Mouse (Mus musculus): ENCODE data around the gene Znrf4. TPM values are rescaled to one million over a fixed set of nuclear protein-coding genes. Genes with fewer than 3 reads are reported as not detected.

Gene Znrf4
- polyA plus RNA-seq, 1 experiment from 2014 or later: not detected

- 8% methylated on average over 17 of the region's 17 CpGs for WGBS
Observed at GRCm38 (mm10) chr17:56462835-56463455, 49.3 kb downstream of the Znrf4 start.

GRCm38 (mm10) chr17:56461771-56462743 lies 50.2 kb downstream of the Znrf4 start:
- no peaks in the 10 kb centered on the region for H3K9me3 ChIP-seq (ENCODE audit: control insufficient read depth, low read length)
- H3K4me1 ChIP-seq (replicated peaks; ENCODE audit: control insufficient read depth, insufficient read depth, low read length): peaks cover 17% of the 10 kb centered on the region
- WGBS: under 1% methylated on average over 77 of the region's 77 CpGs
- peak overlapping the region; percentile 63 for H3K9ac ChIP-seq (ENCODE audit: low read depth, low read length)
- no peaks in the 10 kb centered on the region; the same call in 1 of the 2 replicates for H3K27me3 ChIP-seq (replicated peaks; ENCODE audit: control insufficient read depth, insufficient read depth, low read length)
- H3K4me2 ChIP-seq: peak overlapping the region; percentile 79
- peak overlapping the region; percentile 58 for H3K4me3 ChIP-seq (ENCODE audit: low read depth, low read length)
- 0 out of 2 replicates have a peak, but pooled peaks cover 2% of the 10 kb centered on the region for H3K36me3 ChIP-seq (ENCODE audit: control insufficient read depth, insufficient read depth, low read length)
- H3K27ac ChIP-seq (ENCODE audit: low read depth, low read length): peak overlapping the region; percentile 91
- DNase-seq (ENCODE audit: low spot score) (peak; percentile 98), ATAC-seq (replicated peaks; ENCODE audit: low FRiP score) (peak; percentile 91)

More at GRCm38 (mm10) chr17:56462835-56463455, 49.3 kb downstream of the Znrf4 start:
- H3K4me2 ChIP-seq: peak overlapping the region; percentile 79
- H3K27ac ChIP-seq (ENCODE audit: low read depth, low read length): peak overlapping the region; percentile 6; the same call in 1 of the 2 replicates
- H3K4me1 ChIP-seq (replicated peaks; ENCODE audit: control insufficient read depth, insufficient read depth, low read length): peaks cover 17% of the 10 kb centered on the region
- H3K9ac ChIP-seq (ENCODE audit: low read depth, low read length): no peak overlapping the region
- H3K9me3 ChIP-seq (ENCODE audit: control insufficient read depth, low read length): no peaks in the 10 kb centered on the region
- ATAC-seq (replicated peaks; ENCODE audit: low FRiP score) (no peak), DNase-seq (ENCODE audit: low spot score) (no peak)
- H3K4me3 ChIP-seq (ENCODE audit: low read depth, low read length): peak overlapping the region; percentile 58
- H3K27me3 ChIP-seq (replicated peaks; ENCODE audit: control insufficient read depth, insufficient read depth, low read length): no peaks in the 10 kb centered on the region; the same call in 1 of the 2 replicates
- H3K36me3 ChIP-seq (ENCODE audit: control insufficient read depth, insufficient read depth, low read length): 0 out of 2 replicates have a peak, but pooled peaks cover 2% of the 10 kb centered on the region

Other genes with a start within 250 kb of the Znrf4 start
- 5.8 and 6.2 TPM in 2 replicates for gene Ticam1, start 235.6 kb downstream of the Znrf4 start, polyA plus RNA-seq (2014; fragmentation: Nextera tagmentation; extraction: Ambion mirVana)
- 48.4 and 53.7 TPM in 2 replicates for gene Plin3, start 219.6 kb downstream of the Znrf4 start, polyA plus RNA-seq (2014; fragmentation: Nextera tagmentation; extraction: Ambion mirVana)
- not detected in 2 replicates for gene Arrdc5, start 212.1 kb downstream of the Znrf4 start, polyA plus RNA-seq (2014; fragmentation: Nextera tagmentation; extraction: Ambion mirVana)
- 172 and 182 TPM in 2 replicates for gene Uhrf1, start 209.1 kb downstream of the Znrf4 start, polyA plus RNA-seq (2014; fragmentation: Nextera tagmentation; extraction: Ambion mirVana)
- gene Kdm4b, start 186.4 kb downstream of the Znrf4 start, polyA plus RNA-seq (2014; fragmentation: Nextera tagmentation; extraction: Ambion mirVana): 21.7 and 24.3 TPM in 2 replicates
- 33.4 and 39.8 TPM in 2 replicates for gene Ptprs, start 35.9 kb downstream of the Znrf4 start, polyA plus RNA-seq (2014; fragmentation: Nextera tagmentation; extraction: Ambion mirVana)
- gene Gm20219, start 42.0 kb upstream of the Znrf4 start, polyA plus RNA-seq (2014; fragmentation: Nextera tagmentation; extraction: Ambion mirVana): 0.44 and 0.70 TPM in 2 replicates
- 64.5 and 75.5 TPM in 2 replicates for gene Safb2, start 72.2 kb upstream of the Znrf4 start, polyA plus RNA-seq (2014; fragmentation: Nextera tagmentation; extraction: Ambion mirVana)
- 93.1 and 96.5 TPM in 2 replicates for gene Safb, start 72.4 kb upstream of the Znrf4 start, polyA plus RNA-seq (2014; fragmentation: Nextera tagmentation; extraction: Ambion mirVana)
- 236 and 248 TPM in 2 replicates for gene 2410015M20Rik, start 97.3 kb upstream of the Znrf4 start, polyA plus RNA-seq (2014; fragmentation: Nextera tagmentation; extraction: Ambion mirVana)
- 2,108 and 2,211 TPM in 2 replicates for gene Rpl36, start 101.0 kb upstream of the Znrf4 start, polyA plus RNA-seq (2014; fragmentation: Nextera tagmentation; extraction: Ambion mirVana)
- 87.9 and 92.4 TPM in 2 replicates for gene Lonp1, start 114.5 kb upstream of the Znrf4 start, polyA plus RNA-seq (2014; fragmentation: Nextera tagmentation; extraction: Ambion mirVana)
- gene Catsperd, start 115.7 kb upstream of the Znrf4 start, polyA plus RNA-seq (2014; fragmentation: Nextera tagmentation; extraction: Ambion mirVana): 0.64 and 0.68 TPM in 2 replicates
- gene Ranbp3, start 160.9 kb upstream of the Znrf4 start, polyA plus RNA-seq (2014; fragmentation: Nextera tagmentation; extraction: Ambion mirVana): 94.3 and 105 TPM in 2 replicates
- gene Ndufa11, start 205.3 kb upstream of the Znrf4 start, polyA plus RNA-seq (2014; fragmentation: Nextera tagmentation; extraction: Ambion mirVana): 343 and 358 TPM in 2 replicates
- gene Vmac, start 205.6 kb upstream of the Znrf4 start, polyA plus RNA-seq (2014; fragmentation: Nextera tagmentation; extraction: Ambion mirVana): 9.1 and 10.7 TPM in 2 replicates
- gene Nrtn, start 245.1 kb upstream of the Znrf4 start, polyA plus RNA-seq (2014; fragmentation: Nextera tagmentation; extraction: Ambion mirVana): 5.2 and 5.3 TPM in 2 replicates

Data from liver, embryonic 11.5 days (tissue).